Mouse (Mus musculus) liver, postnatal 0 days (tissue): ENCODE measurements around the gene Gabarapl1. TPM values are rescaled to one million over a fixed set of nuclear protein-coding genes. Genes with fewer than 3 reads are reported as not detected.

Experiments
- ATAC-seq: fragments of 200-750 bp; cut with Nextera tagmentation; 2 replicates; pipeline ENCODE4 v1.8.0; 2017; ENCODE audit warnings: mild to moderate bottlenecking, moderate library complexity
- DNase-seq: peaks from one replicate; pipeline ENCODE4 v3.0.0-alpha.2; 2016
- H3K27ac ChIP-seq: fragments of 300-500 bp; sonication (generic); 2 replicates; pipeline ENCODE4 v1.5.1; 2014; ENCODE audit warnings: antibody characterized with exemption, moderate library complexity, mild to moderate bottlenecking, low read depth
- H3K27me3 ChIP-seq: fragments of 300-500 bp; sonication (generic); 2 replicates; pipeline ENCODE4 v1.6.1; 2014; ENCODE audit warnings: low read length, control low read depth, mixed read lengths; ENCODE audit not compliant: insufficient read depth
- H3K36me3 ChIP-seq: fragments of 300-500 bp; sonication (generic); replicated peaks from 2 replicates; pipeline ENCODE4 v1.6.1; 2014; ENCODE audit warnings: mild to moderate bottlenecking, control low read depth, low read length, moderate library complexity, mixed read lengths; ENCODE audit not compliant: insufficient read depth
- H3K4me1 ChIP-seq: fragments of 300-500 bp; sonication (generic); 2 replicates; pipeline ENCODE4 v1.6.1; 2014; ENCODE audit warnings: antibody characterized with exemption, mild to moderate bottlenecking, control low read depth; ENCODE audit not compliant: insufficient read depth
- H3K4me2 ChIP-seq: fragments of 300-500 bp; sonication (generic); 2 replicates; pipeline ENCODE4 v1.6.1; 2014; ENCODE audit warnings: low read depth, mild to moderate bottlenecking, low read length, moderate library complexity, mixed read lengths
- H3K4me3 ChIP-seq: fragments of 300-500 bp; sonication (generic); 2 replicates; pipeline ENCODE4 v1.5.1; 2014; ENCODE audit warnings: low read depth, low read length
- H3K9ac ChIP-seq: fragments of 300-500 bp; sonication (generic); replicated peaks from 2 replicates; pipeline ENCODE4 v1.6.1; 2014; ENCODE audit warnings: mild to moderate bottlenecking, moderate library complexity
- H3K9me3 ChIP-seq: fragments of 300-500 bp; sonication (generic); 2 replicates; pipeline ENCODE4 v1.6.1; 2016; ENCODE audit warnings: mild to moderate bottlenecking, control low read depth, low read length, mixed read lengths
- CTCF ChIP-seq: sonication (generic); IDR thresholded peaks from 2 replicates; pipeline ENCODE4 v1.5.1; 2016; ENCODE audit warnings: antibody characterized with exemption, low read depth
- EP300 ChIP-seq: IDR thresholded peaks from 2 replicates; pipeline ENCODE4 v1.6.1; 2016; ENCODE audit warnings: antibody characterized with exemption, low read depth, mild to moderate bottlenecking
- WGBS: fragments of 180-500 bp; shearing (Covaris S2); extraction: QIAGEN DNeasy Blood & Tissue Kit; methylation state at CpG from one replicate; pipeline ENCODE4 v1.1.7; 2014; ENCODE audit not compliant: insufficient replicate concordance; 5-methylcytosine and 5-hydroxymethylcytosine counted together
- polyA plus RNA-seq: library from polyadenylated mRNA; unstranded; fragments of >200 nt; fragmentation: Nextera tagmentation; extraction: Ambion mirVana; gene quantifications from 2 replicates; pipeline ENCODE4 v1.2.1, GENCODE M21; 2015

Gabarapl1 gene
- polyA plus RNA-seq, 1 experiment from 2014 or later, result 37.3 TPM

GRCm38 (mm10) chr6:129543709-129544606, 11.0 kb downstream of the Gabarapl1 start:
- ATAC-seq (peak; percentile 68), DNase-seq (peak; percentile 71)
- H3K27ac ChIP-seq, result no peak overlapping the region
- no peaks in the 10 kb centered on the region for H3K4me1 ChIP-seq
- TF ChIP-seq CTCF (peak; percentile 92), EP300 (no peak)
- no peak overlapping the region for H3K4me2 ChIP-seq
- 72% methylated on average over 6 of the region's 6 CpGs for WGBS
- H3K27me3 ChIP-seq, result no peaks in the 10 kb centered on the region
- no peak overlapping the region for H3K4me3 ChIP-seq
- H3K9ac ChIP-seq, result no peak overlapping the region
- peaks cover 31% of the 10 kb centered on the region for H3K36me3 ChIP-seq
- H3K9me3 ChIP-seq, result no peaks in the 10 kb centered on the region

- Histone ChIP-seq H3K9me3 (no peaks in the 10 kb centered on the region), H3K36me3 (no peaks in the 10 kb centered on the region), H3K9ac (no peak overlapping the region), H3K4me1 (no peaks in the 10 kb centered on the region), H3K4me2 (no peak overlapping the region), H3K27ac (no peak overlapping the region), H3K27me3 (no peaks in the 10 kb centered on the region), H3K4me3 (no peak overlapping the region)
- DNase-seq (no peak), ATAC-seq (no peak)
- 80% methylated on average over 2 of the region's 2 CpGs for WGBS
- TF ChIP-seq EP300, result no peak
- no peak for TF ChIP-seq CTCF
These were observed 14.3 kb downstream of the Gabarapl1 start for GRCm38 (mm10) chr6:129547277-129547676.

GRCm38 (mm10) chr6:129548009-129548408, 15.0 kb downstream of the Gabarapl1 start:
- no peak overlapping the region for H3K27ac ChIP-seq
- no peaks in the 10 kb centered on the region for H3K27me3 ChIP-seq
- DNase-seq (no peak), ATAC-seq (no peak)
- H3K4me1 ChIP-seq, result no peaks in the 10 kb centered on the region
- no peak overlapping the region for H3K4me3 ChIP-seq
- H3K9me3 ChIP-seq, result no peaks in the 10 kb centered on the region
- 37% methylated on average over 3 of the region's 3 CpGs for WGBS
- no peaks in the 10 kb centered on the region for H3K36me3 ChIP-seq
- TF ChIP-seq EP300, result no peak
- TF ChIP-seq CTCF, result no peak
- no peak overlapping the region for H3K4me2 ChIP-seq
- no peak overlapping the region for H3K9ac ChIP-seq

- no peak overlapping the region for H3K9ac ChIP-seq
- TF ChIP-seq EP300 (peak; percentile 55), CTCF (no peak)
- no peaks in the 10 kb centered on the region for H3K9me3 ChIP-seq
- DNase-seq (no peak), ATAC-seq (peak; percentile 88)
- H3K27me3 ChIP-seq, result no peaks in the 10 kb centered on the region
- no peaks in the 10 kb centered on the region for H3K36me3 ChIP-seq
- H3K4me3 ChIP-seq, result no peak overlapping the region
- no peak overlapping the region for H3K27ac ChIP-seq
- H3K4me1 ChIP-seq, result no peaks in the 10 kb centered on the region
- no peak overlapping the region for H3K4me2 ChIP-seq
These were observed 24.5 kb downstream of the Gabarapl1 start for GRCm38 (mm10) chr6:129557298-129558023.

GRCm38 (mm10) chr6:129558946-129559640, 26.1 kb downstream of the Gabarapl1 start:
- ATAC-seq (peak; percentile 76), DNase-seq (peak; percentile 79)
- TF ChIP-seq CTCF (peak; percentile 98), EP300 (no peak)
- 12% methylated on average over 12 of the region's 12 CpGs for WGBS
- H3K9ac ChIP-seq, result no peak overlapping the region
- no peaks in the 10 kb centered on the region for H3K9me3 ChIP-seq
- H3K27me3 ChIP-seq, result no peaks in the 10 kb centered on the region
- no peak overlapping the region for H3K4me3 ChIP-seq
- H3K27ac ChIP-seq, result no peak overlapping the region
- H3K4me2 ChIP-seq, result no peak overlapping the region
- no peaks in the 10 kb centered on the region for H3K4me1 ChIP-seq
- H3K36me3 ChIP-seq, result no peaks in the 10 kb centered on the region

GRCm38 (mm10) chr6:129559641-129560027, 26.7 kb downstream of the Gabarapl1 start:
- no peak for DNase-seq
- WGBS, result 54% methylated on average over 4 of the region's 4 CpGs
- Histone ChIP-seq H3K36me3 (no peaks in the 10 kb centered on the region), H3K4me2 (no peak overlapping the region), H3K9me3 (no peaks in the 10 kb centered on the region), H3K27me3 (no peaks in the 10 kb centered on the region), H3K27ac (no peak overlapping the region), H3K4me1 (no peaks in the 10 kb centered on the region), H3K4me3 (no peak overlapping the region), H3K9ac (no peak overlapping the region)
- TF ChIP-seq CTCF (no peak), EP300 (no peak)
- ATAC-seq, result no peak
